Mouse (Mus musculus) bone marrow macrophage, adult 2 months (primary cell): ENCODE measurements around the gene Hes6. TPM values are rescaled to one million over a fixed set of nuclear protein-coding genes. Genes with fewer than 3 reads are reported as not detected.

Source experiments
- H3K27ac ChIP-seq: 2 replicates; pipeline ENCODE4 v1.5.1; 2012; ENCODE audit warnings: low read depth, low read length; ENCODE audit not compliant: insufficient read depth
- H3K4me1 ChIP-seq: 2 replicates; pipeline ENCODE4 v1.6.1; 2012; ENCODE audit warnings: low read length; ENCODE audit not compliant: control insufficient read depth, insufficient read depth
- H3K4me3 ChIP-seq: 2 replicates; pipeline ENCODE4 v1.5.1; 2012; ENCODE audit warnings: mild to moderate bottlenecking, low read length, moderate library complexity; ENCODE audit not compliant: insufficient read depth
- CTCF ChIP-seq: IDR thresholded peaks from 2 replicates; pipeline ENCODE4 v1.5.1; 2012; ENCODE audit warnings: low read depth, mild to moderate bottlenecking, low read length, moderate library complexity
- POLR2A ChIP-seq: IDR thresholded peaks from 2 replicates; pipeline ENCODE4 v1.6.1; 2012; ENCODE audit warnings: mild to moderate bottlenecking, low read depth, low read length, borderline replicate concordance
- polyA plus RNA-seq: library from polyadenylated mRNA; stranded (reverse); fragments of >200 nt; gene quantifications from 2 replicates; pipeline ENCODE4 v1.2.4, GENCODE M21; 2012; ENCODE audit not compliant: missing spikeins, insufficient read depth, insufficient read length

Gene Hes6
- polyA plus RNA-seq, 1 experiment: 25.3 TPM

DNA sequence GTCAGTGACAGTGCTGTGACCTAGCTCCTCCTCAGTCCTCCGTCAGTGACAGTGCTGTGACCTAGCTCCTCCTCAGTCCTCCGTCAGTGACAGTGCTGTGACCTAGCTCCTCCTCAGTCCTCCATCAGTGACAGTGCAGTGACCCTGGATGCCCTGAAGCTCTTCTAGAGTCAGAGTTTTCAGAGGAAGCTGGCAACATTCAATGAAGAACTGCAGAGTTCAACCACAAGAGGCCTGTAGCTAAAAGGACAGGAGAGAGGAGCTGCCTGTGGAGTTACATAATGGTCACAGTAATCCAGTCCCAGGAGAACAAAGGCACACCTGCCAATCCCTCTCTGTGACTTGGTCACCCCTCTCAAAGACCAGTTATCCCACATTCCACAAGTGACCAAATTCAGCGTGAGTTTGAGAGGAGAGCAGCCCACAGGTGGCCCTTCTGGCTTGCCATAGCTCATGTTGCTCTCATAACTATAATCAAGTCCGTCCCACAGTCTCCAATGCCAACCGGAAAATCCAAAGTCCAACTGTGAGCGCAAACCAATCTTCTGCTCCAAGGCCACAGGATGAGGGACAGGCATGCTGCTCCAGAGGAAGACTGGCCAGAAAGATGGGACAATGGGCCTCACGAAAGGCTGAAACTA lies 28.6 kb upstream of the Hes6 start:
- Histone ChIP-seq H3K27ac (no peak overlapping the region), H3K4me3 (no peak overlapping the region), H3K4me1 (no peaks in the 10 kb centered on the region)
- TF ChIP-seq POLR2A (no peak), CTCF (no peak)

DNA sequence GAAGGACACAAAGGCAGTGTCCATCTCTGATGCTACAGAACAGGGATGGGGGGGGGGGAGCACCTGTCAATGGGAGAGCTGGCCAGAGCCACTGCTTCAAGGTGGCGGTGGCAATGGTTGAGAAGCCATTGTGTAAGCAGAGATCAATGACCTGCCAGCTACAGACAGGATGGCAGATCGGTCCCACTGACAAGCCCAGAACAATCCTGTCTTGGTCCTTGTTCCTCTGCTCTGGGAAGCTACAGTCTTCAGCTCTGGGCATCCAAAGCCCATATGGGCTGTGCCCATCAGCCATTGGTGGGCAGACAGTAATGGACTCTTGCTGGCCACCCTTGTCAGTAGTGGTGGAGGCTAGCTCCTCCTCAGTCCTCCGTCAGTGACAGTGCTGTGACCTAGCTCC lies 28.0 kb upstream of the Hes6 start:
- no peak overlapping the region for H3K27ac ChIP-seq
- no peak for TF ChIP-seq CTCF
- TF ChIP-seq POLR2A: no peak
- H3K4me1 ChIP-seq: peaks cover under 1% of the 10 kb centered on the region; the same call in 1 of the 2 replicates
- no peak overlapping the region for H3K4me3 ChIP-seq

DNA sequence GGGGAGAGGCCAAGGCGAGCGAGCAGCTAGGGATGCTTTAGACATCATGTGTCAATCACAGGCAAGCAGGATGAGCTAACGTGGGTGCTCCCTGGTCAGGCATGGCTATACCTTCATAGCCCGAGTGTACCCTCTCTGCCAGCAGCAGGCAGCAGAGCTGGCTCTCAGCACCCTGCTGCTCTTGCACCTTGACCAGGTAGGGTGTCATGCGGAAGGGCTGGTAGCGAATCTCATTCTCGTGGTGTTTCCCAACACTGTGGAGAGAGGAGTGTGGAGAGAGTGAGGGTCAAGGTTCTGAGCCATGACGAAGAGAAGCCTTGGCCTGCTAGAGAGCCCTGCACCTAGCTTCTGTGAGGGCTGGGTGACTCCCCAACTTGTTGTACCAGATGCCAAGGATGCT lies 25.9 kb upstream of the Hes6 start:
- peaks cover 9% of the 10 kb centered on the region for H3K4me1 ChIP-seq
- no peak overlapping the region for H3K27ac ChIP-seq
- H3K4me3 ChIP-seq: no peak overlapping the region
- no peak for TF ChIP-seq CTCF
- no peak for TF ChIP-seq POLR2A

DNA sequence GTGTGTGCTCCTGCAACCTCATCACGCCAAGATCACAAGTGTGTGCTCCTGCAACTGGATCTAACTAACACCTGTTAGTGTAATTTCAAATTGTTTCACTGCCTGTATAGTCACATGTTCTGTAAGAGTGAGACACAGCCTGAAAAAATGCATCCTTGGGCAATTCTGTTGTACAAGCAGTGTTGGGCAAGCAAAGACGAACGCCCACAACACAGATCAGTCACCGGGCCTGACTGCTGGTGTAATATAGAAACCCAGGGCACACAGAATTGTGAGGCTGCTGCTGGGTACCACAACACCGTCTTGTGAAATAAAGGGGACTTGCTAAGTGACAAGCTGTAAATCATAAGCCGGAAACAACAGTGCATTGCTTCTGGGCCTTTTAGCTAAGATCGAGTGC lies 23.7 kb upstream of the Hes6 start:
- H3K27ac ChIP-seq: no peak overlapping the region
- peaks cover 9% of the 10 kb centered on the region for H3K4me1 ChIP-seq
- H3K4me3 ChIP-seq: no peak overlapping the region
- no peak for TF ChIP-seq CTCF
- no peak for TF ChIP-seq POLR2A

DNA sequence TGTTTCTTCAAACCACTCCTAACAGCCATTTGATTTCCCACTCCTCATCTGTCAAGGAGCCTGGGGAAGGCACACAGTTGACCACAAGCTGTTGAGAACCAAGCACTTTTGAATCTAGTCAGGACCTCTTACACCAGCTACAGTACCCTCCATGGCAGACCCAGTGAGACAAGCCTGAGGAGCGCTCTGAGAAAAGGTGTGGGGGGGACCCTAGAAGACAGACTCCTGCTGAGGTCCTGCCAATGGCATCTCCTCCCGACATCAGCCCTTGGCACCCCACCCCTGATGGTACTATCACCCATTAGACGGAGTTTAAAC lies 23.2 kb upstream of the Hes6 start:
- TF ChIP-seq POLR2A (no peak), CTCF (no peak)
- no peak overlapping the region for H3K27ac ChIP-seq

DNA sequence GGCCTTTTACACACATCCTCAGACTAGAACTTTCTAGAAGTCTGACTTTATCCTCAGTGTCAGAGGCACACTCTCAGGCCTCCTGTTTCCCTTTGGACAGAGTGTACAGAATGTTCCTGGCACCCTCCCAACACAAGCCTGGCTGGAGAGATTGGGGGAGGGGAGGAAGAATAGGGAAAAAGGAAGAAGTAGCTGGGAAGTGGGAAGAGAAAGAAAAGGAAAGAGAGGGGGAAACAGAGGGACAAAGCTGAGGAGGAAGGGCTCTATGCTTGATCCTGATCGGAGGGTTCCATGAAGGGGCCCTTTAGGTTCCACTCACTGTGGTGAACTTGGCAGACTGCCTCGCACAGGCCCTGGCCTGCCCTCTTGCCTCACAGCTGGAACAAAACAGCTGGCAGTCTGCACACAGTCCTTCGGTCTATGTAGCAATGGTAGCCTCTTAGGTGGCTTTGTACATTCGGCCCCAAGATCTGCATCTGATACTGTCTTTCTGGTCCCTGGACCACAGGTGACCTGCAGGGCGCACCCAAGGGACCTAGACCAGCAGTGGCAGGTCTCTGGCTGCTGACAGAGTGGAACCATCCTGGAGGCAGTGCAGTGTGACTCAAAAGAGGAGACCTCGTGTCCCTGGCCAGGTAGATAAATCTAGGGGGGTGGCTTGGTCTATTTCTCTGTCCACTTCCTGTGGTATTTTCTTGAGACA lies 22.7 kb upstream of the Hes6 start:
- TF ChIP-seq CTCF (no peak), POLR2A (no peak)
- H3K4me3 ChIP-seq: no peak overlapping the region
- peaks cover 9% of the 10 kb centered on the region for H3K4me1 ChIP-seq
- no peak overlapping the region for H3K27ac ChIP-seq

More for the DNA sequence above, 23.2 kb upstream of the Hes6 start:
- peaks cover 9% of the 10 kb centered on the region for H3K4me1 ChIP-seq
- H3K4me3 ChIP-seq: no peak overlapping the region

DNA sequence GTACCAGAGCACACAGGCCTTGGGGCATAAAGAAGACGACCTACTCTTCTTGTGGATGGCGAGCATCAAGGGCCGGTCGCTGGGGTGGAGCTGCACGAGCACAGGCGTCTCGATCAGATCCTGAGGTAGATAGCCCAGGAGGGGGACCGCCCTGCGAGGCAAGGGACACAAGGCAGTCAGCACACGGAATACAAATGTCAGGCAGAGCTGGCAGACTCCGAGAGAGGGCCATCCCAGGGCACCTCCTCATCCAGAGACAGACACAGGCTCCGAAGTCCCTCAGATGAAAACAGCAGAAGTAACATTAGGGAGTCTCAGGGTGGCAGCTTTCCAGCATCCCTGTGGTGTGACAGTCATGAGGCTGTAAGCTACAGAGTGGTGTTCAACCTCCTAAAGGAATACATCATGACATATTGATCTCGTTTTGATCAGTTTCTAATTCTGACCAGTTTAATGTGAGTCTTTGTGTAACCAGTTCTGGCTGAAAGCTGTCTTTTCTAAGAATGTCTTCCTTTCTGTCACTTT lies 21.8 kb upstream of the Hes6 start:
- no peak for TF ChIP-seq POLR2A
- Histone ChIP-seq H3K4me3 (no peak overlapping the region), H3K27ac (no peak overlapping the region), H3K4me1 (peaks cover 9% of the 10 kb centered on the region)

DNA sequence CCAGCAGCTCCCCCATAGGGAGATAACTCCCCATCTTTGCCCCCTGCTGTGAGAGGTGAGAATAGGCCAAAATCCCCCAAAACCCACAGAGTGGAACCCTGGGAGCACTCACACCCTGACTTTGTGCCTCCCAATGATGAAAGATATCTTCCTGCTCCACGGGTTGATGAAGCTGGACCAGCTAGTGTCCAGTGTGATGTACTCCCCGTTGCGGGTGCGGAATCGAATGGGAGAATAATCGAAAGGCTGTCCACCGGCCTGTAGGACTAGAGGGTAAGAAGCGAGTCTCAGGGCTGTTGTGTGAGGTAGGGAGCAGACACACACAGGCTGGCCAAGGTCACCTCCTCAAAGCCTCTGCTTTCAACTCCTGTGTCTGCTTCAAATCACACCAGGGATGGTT lies 21.1 kb upstream of the Hes6 start:
- Histone ChIP-seq H3K27ac (no peak overlapping the region), H3K4me1 (peaks cover 9% of the 10 kb centered on the region), H3K4me3 (no peak overlapping the region)
- no peak for TF ChIP-seq CTCF
- no peak for TF ChIP-seq POLR2A

DNA sequence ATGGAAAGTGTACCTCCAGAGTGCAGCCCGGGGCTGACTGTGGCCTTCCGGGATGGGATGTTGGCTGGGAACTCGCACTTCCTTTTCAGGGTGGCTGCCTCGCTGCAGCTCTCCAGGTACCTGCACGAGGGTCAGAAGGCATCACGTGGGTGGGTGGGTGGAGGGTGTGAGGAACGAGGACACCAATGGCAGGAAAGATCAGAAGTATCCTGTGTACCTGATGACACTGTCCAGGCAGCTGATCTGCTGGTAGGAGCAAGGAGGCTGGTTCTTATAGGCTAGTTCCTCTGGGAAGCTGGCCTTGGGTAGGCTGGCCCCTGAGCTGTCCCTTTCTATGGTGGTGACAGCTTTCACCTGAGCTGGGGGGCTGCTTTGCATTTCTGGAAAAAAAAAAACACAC lies 16.9 kb upstream of the Hes6 start:
- no peak for TF ChIP-seq CTCF
- no peak for TF ChIP-seq POLR2A
- H3K27ac ChIP-seq: no peak overlapping the region
- H3K4me3 ChIP-seq: no peak overlapping the region
- H3K4me1 ChIP-seq: no peaks in the 10 kb centered on the region; the same call in 1 of the 2 replicates

DNA sequence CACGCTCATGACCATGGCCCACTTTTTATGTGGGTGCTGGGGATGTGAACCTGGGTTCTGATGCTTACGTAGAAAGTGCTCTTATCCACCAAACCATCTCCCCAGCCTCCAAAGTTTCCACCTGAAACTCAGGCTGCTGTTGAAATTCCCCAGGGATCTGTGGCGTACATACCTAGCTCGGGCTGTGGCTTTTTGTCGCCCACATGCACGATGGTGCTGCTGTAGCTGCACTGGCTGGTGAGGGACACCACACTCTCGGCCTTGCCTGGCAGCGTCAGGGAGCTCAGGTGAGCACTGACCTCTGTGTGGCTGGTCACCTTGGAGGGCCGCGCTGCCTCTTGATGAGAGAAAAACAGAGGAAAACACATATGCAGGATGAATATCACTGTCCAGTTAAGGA lies 15.4 kb upstream of the Hes6 start:
- Histone ChIP-seq H3K27ac (no peak overlapping the region), H3K4me3 (no peak overlapping the region), H3K4me1 (no peaks in the 10 kb centered on the region)
- TF ChIP-seq CTCF: no peak
- TF ChIP-seq POLR2A: no peak
